9 mouse cellular contexts compared by ENCODE assay signal in genomic region chr15:27782383-27783036, GRCm38 (mm10).
A peak's percentile ranks its signal among the peaks of the same experiment; 100 is the strongest.
DNase-seq lines count a peak whose midpoint lies in the region; ATAC-seq and TF ChIP-seq lines count a peak whose summit lies in the region.
"Had no signal": no experiment of that assay in that cellular context is flagged by ENCODE, and none has a peak within 500 bp of the region (broad histone marks: within the 10 kb centered on the region; RNA-seq: fewer than 3 reads in every experiment).

No protein-coding gene starts in this region.

- TF ChIP-seq EP300 in liver, postnatal 0 days (IDR thresholded peaks at IDR 0.05; ENCODE audit: low read depth): no peak

- no peak for TF ChIP-seq CTCF in gastrocnemius, adult 2 months (IDR thresholded peaks at IDR 0.05)
- TF ChIP-seq CTCF in hindbrain, postnatal 0 days (IDR thresholded peaks at IDR 0.05; ENCODE audit: low read depth): no peak
- no peak for TF ChIP-seq CTCF in liver, postnatal 0 days (IDR thresholded peaks at IDR 0.05; ENCODE audit: low read depth)

- H3K36me3 ChIP-seq in forebrain, embryonic 14.5 days (ENCODE audit: control insufficient read depth, insufficient read depth, low read length): no peaks in the 10 kb centered on the region
- H3K36me3 ChIP-seq in hindbrain, postnatal 0 days (ENCODE audit: insufficient read depth, low read length): no peaks in the 10 kb centered on the region
- no peaks in the 10 kb centered on the region for H3K36me3 ChIP-seq in liver, postnatal 0 days (replicated peaks; ENCODE audit: insufficient read depth, low read length)

- H3K4me3 ChIP-seq in gastrocnemius, adult 2 months: peak overlapping the region; percentile 24
- H3K4me3 ChIP-seq in forebrain, embryonic 14.5 days (ENCODE audit: low read depth, low read length): no peak overlapping the region
- no peak overlapping the region for H3K4me3 ChIP-seq in hindbrain, postnatal 0 days (ENCODE audit: low read length)
- H3K4me3 ChIP-seq in liver, postnatal 0 days (ENCODE audit: low read depth, low read length): no peak overlapping the region

- H3K4me1 ChIP-seq in forebrain, embryonic 14.5 days (ENCODE audit: control insufficient read depth, insufficient read depth, low read length): peaks cover 73% of the 10 kb centered on the region
- peaks cover 75% of the 10 kb centered on the region for H3K4me1 ChIP-seq in hindbrain, postnatal 0 days (ENCODE audit: insufficient read depth, low read length)
- peaks cover 24% of the 10 kb centered on the region for H3K4me1 ChIP-seq in liver, postnatal 0 days (ENCODE audit: insufficient read depth)

- intact Hi-C loops in gastrocnemius, adult 2 months (cut with DNase I): no loop called here

- DNase-seq in gastrocnemius, adult 2 months: peak; percentile 48
- DNase-seq in gastrocnemius, adult 8-10 months (ENCODE audit: low spot score in 2 of 2): no peak
- peak; percentile 68 for DNase-seq in forebrain, embryonic 14.5 days (ENCODE audit: low spot score)
- peak; percentile 77 for DNase-seq in hindbrain, postnatal 0 days (ENCODE audit: low spot score)
- no peak for DNase-seq in liver, postnatal 0 days
- DNase-seq in T-cell, adult 2 months (ENCODE audit: low spot score): no peak
- DNase-seq in natural killer cell, adult 2 months (ENCODE audit: low spot score in 2 of 2): no peak

- peak overlapping the region; percentile 29; the same call in 1 of the 2 replicates for H3K9ac ChIP-seq in forebrain, embryonic 14.5 days (ENCODE audit: low read length)
- H3K9ac ChIP-seq in hindbrain, postnatal 0 days (replicated peaks; ENCODE audit: low read length): no peak overlapping the region
- no peak overlapping the region for H3K9ac ChIP-seq in liver, postnatal 0 days (replicated peaks)

- ATAC-seq in forebrain, embryonic 14.5 days: peak; percentile 47
- ATAC-seq in hindbrain, postnatal 0 days: peak; percentile 65
- ATAC-seq in liver, postnatal 0 days: no peak
- ATAC-seq in megakaryocyte-erythroid progenitor cell, adult 5-6 weeks (replicated peaks; ENCODE audit: low FRiP score, low TSS enrichment, poor library complexity, severe bottlenecking): no peak

- H3K27ac ChIP-seq in gastrocnemius, adult 2 months: peak overlapping the region; percentile 81
- H3K27ac ChIP-seq in forebrain, embryonic 14.5 days (ENCODE audit: low read depth, low read length): peak overlapping the region; percentile 84
- H3K27ac ChIP-seq in hindbrain, postnatal 0 days: peak overlapping the region; percentile 67
- H3K27ac ChIP-seq in liver, postnatal 0 days (ENCODE audit: low read depth): 0 out of 2 replicates have a peak overlapping the region, but pooled peaks have one; percentile 85

- H3K9me3 ChIP-seq in forebrain, embryonic 14.5 days (replicated peaks; ENCODE audit: control insufficient read depth, low read length): no peaks in the 10 kb centered on the region
- H3K9me3 ChIP-seq in hindbrain, postnatal 0 days (ENCODE audit: low read length): no peaks in the 10 kb centered on the region
- no peaks in the 10 kb centered on the region for H3K9me3 ChIP-seq in liver, postnatal 0 days (ENCODE audit: low read length)

- no peaks in the 10 kb centered on the region for H3K27me3 ChIP-seq in forebrain, embryonic 14.5 days (replicated peaks; ENCODE audit: control insufficient read depth, insufficient read depth, low read length)
- no peaks in the 10 kb centered on the region for H3K27me3 ChIP-seq in hindbrain, postnatal 0 days (ENCODE audit: insufficient read depth, low read length)
- H3K27me3 ChIP-seq in liver, postnatal 0 days (ENCODE audit: insufficient read depth, low read length): no peaks in the 10 kb centered on the region
- H3K27me3 ChIP-seq: CH12.LX had no signal

- 0 out of 2 replicates have a peak overlapping the region, but pooled peaks have one; percentile 4 for H3K4me2 ChIP-seq in forebrain, embryonic 14.5 days (ENCODE audit: low read length)
- H3K4me2 ChIP-seq in hindbrain, postnatal 0 days (ENCODE audit: low read depth, low read length): peak overlapping the region; percentile 22
- H3K4me2 ChIP-seq in liver, postnatal 0 days (ENCODE audit: low read depth, low read length): peak overlapping the region; percentile 64; the same call in 1 of the 2 replicates

- WGBS in forebrain, embryonic 14.5 days: 22% methylated on average over 15 of the region's 15 CpGs
- WGBS in hindbrain, postnatal 0 days: 14% methylated on average over 15 of the region's 15 CpGs
- WGBS in liver, postnatal 0 days (ENCODE audit: insufficient replicate concordance): 47% methylated on average over 15 of the region's 15 CpGs

Comparison
In these comparisons a context has a peak if more than half of its experiments do, and no peak if none do; other contexts are left out.
1. DNase-seq: peak in gastrocnemius, adult 2 months (single experiment), forebrain, embryonic 14.5 days (single experiment) and hindbrain, postnatal 0 days (single experiment); none in gastrocnemius, adult 8-10 months (0 of 2), liver, postnatal 0 days (single experiment), T-cell, adult 2 months (single experiment) and natural killer cell, adult 2 months (0 of 2).
2. ATAC-seq: peak in forebrain, embryonic 14.5 days (single experiment) and hindbrain, postnatal 0 days (single experiment); none in liver, postnatal 0 days (single experiment) and megakaryocyte-erythroid progenitor cell, adult 5-6 weeks (single experiment).
3. H3K4me2 ChIP-seq: peak in every context shown above with its lines; median percentile 64 in liver, postnatal 0 days; 22 in hindbrain, postnatal 0 days; 4 in forebrain, embryonic 14.5 days.
4. Peak in every context shown above with its lines, with median percentiles within 50 percentile points of each other: H3K27ac ChIP-seq.